Mouse (Mus musculus) embryonic stem cell, embryonic (primary cell): ENCODE results near the gene Pinlyp.

Experiments used
- CTCF ChIA-PET, 4 experiments: fragments of 300-600 bp in 2 of 4; fragments of 350-600 bp in 2 of 4; sonication (Branson Sonifier 250); formaldehyde crosslinking; loops; one replicate each; lab custom pipeline; 2022; ENCODE audit warnings: inconsistent platforms in 2 of 4; lab: Charles Lee
- POLR2A ChIA-PET, 4 experiments: fragments of 300-600 bp in 2 of 4; fragments of 350-600 bp in 2 of 4; sonication (Branson Sonifier 250); formaldehyde crosslinking; loops; one replicate each; lab custom pipeline; 2022; ENCODE audit warnings: antibody characterized with exemption in 4 of 4, inconsistent platforms in 1 of 4; lab: Charles Lee

The Pinlyp gene

GRCm38 (mm10) chr7:24546068-24546614 lies at the start of gene Pinlyp, which contains the start of gene Xrcc1:
TSS of gene Pinlyp (minus strand) at chr7:24546118.
TSS of gene Xrcc1 (plus strand) at chr7:24546289.
- POLR2A ChIA-PET, result interaction anchor here in 3 of 4 experiments (0.7 to 4.3 kb wide), 27 partner anchors 9 to 147 kb away, joined by 3 to 31 read pairs (median 4); partner anchors contain the start of genes Irgq (in 3 of the 3), AC161166.1 (in 1 of the 3), Cadm4 (in 1 of the 3) and Smg9 (in 1 of the 3)
- CTCF ChIA-PET, result interaction anchor here (0.8 to 5.7 kb wide), 17 partner anchors 12 to 116 kb away, joined by 3 to 64 read pairs (median 3); partner anchors contain the start of genes Irgq (in 2 of the 4) and Phldb3 (in 1 of the 4)

GRCm38 (mm10) chr7:24595464-24595863 lies 49.5 kb upstream of the Pinlyp start:
- POLR2A ChIA-PET, result interaction anchor here in 3 of 4 experiments (0.7 to 1.6 kb wide), 5 partner anchors 10 to 24 kb away, joined by 3 to 4 read pairs (median 4); no protein-coding TSS in a partner anchor
- CTCF ChIA-PET, result interaction anchor here in 2 of 4 experiments (1.1 to 2.3 kb wide), 2 partner anchors 31 to 40 kb away, joined by 6 to 8 read pairs; no protein-coding TSS in a partner anchor

DNA sequence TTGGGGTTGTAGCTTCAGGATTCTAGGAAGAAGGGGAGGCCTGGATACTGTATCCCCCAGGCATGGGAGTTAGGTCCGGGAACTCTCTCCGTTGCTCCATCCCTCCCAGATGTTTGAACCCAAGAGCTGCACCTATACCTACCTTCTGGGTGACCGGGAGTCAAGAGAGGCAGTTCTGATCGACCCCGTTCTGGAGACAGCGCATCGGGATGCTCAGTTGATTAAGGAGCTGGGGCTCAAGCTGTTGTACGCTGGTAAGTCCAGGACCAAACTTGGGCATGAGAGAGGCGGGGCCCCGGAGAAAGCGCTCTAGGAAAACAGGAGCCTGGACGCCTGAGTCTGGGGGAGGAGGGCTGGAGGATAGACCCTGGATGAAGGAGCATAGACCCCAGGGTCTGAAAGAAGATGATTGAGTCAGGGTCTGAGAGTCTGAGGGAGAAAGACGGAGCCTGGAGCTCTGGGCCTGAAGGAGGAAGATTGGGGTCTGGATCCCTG lies 48.4 kb upstream of the Pinlyp start:
- POLR2A ChIA-PET, result interaction anchor here (0.5 to 1.6 kb wide), 13 partner anchors 8 to 195 kb away, joined by 3 to 5 read pairs (median 4); partner anchors contain the start of genes Smg9 (in 1 of the 4) and Zfp428 (in 1 of the 4)
- CTCF ChIA-PET, result interaction anchor here (0.6 to 2.3 kb wide), 12 partner anchors 9 to 68 kb away, joined by 3 to 8 read pairs (median 4); partner anchors contain the start of gene Phldb3 (in 1 of the 4)

GRCm38 (mm10) chr7:24593621-24594308 lies 47.8 kb upstream of the Pinlyp start:
- POLR2A ChIA-PET, result interaction anchor here (0.5 to 1.6 kb wide), 11 partner anchors 8 to 194 kb away, joined by 3 to 5 read pairs (median 4); partner anchors contain the start of genes Smg9 (in 1 of the 4) and Zfp428 (in 1 of the 4)
- CTCF ChIA-PET, result interaction anchor here in 3 of 4 experiments (0.6 to 2.3 kb wide), 11 partner anchors 8 to 69 kb away, joined by 3 to 6 read pairs (median 3); partner anchors contain the start of gene Phldb3 (in 1 of the 3)

- ChIA-PET CTCF (interaction anchor here in 1 of 4 experiments (0.6 kb wide), 1 partner anchor 16 kb away, joined by 3 read pairs; no protein-coding TSS in a partner anchor), POLR2A (no interaction called here)
Measured at GRCm38 (mm10) chr7:24592781-24593180, 46.9 kb upstream of the Pinlyp start.

- POLR2A ChIA-PET, result no interaction called here
- CTCF ChIA-PET, result interaction anchor here in 3 of 4 experiments (0.5 to 1.6 kb wide), 3 partner anchors 9 to 84 kb away, joined by 3 to 5 read pairs (median 3); no protein-coding TSS in a partner anchor
Measured at GRCm38 (mm10) chr7:24592163-24592562, 46.2 kb upstream of the Pinlyp start.

DNA sequence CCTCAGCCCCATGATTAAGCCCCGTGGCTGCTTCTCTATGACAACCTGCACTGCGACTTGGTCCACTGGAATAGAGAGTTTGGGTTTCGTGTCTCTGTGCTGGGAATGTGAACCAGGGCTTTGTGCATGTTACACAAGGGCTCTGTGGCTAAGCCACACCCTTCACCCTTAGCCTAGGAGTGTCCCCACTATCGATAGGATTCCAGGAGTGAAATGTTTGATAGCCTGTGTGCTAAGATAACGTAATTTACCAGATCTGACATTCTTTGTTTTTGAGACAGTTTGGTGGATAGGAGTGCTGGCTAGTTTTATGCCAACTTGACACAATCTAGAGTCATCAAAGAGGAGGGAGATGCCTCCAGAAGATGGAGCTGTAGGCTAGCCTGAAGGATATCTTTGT lies 45.8 kb upstream of the Pinlyp start:
- ChIA-PET CTCF (interaction anchor here in 3 of 4 experiments (0.5 to 1.6 kb wide), 3 partner anchors 9 to 84 kb away, joined by 3 to 5 read pairs (median 3); no protein-coding TSS in a partner anchor), POLR2A (no interaction called here)

GRCm38 (mm10) chr7:24588336-24588735 lies 42.4 kb upstream of the Pinlyp start:
- ChIA-PET POLR2A (no interaction called here), CTCF (interaction anchor here in 2 of 4 experiments (0.5 to 3.7 kb wide), 4 partner anchors 13 to 115 kb away, joined by 5 to 21 read pairs (median 6); no protein-coding TSS in a partner anchor)

DNA sequence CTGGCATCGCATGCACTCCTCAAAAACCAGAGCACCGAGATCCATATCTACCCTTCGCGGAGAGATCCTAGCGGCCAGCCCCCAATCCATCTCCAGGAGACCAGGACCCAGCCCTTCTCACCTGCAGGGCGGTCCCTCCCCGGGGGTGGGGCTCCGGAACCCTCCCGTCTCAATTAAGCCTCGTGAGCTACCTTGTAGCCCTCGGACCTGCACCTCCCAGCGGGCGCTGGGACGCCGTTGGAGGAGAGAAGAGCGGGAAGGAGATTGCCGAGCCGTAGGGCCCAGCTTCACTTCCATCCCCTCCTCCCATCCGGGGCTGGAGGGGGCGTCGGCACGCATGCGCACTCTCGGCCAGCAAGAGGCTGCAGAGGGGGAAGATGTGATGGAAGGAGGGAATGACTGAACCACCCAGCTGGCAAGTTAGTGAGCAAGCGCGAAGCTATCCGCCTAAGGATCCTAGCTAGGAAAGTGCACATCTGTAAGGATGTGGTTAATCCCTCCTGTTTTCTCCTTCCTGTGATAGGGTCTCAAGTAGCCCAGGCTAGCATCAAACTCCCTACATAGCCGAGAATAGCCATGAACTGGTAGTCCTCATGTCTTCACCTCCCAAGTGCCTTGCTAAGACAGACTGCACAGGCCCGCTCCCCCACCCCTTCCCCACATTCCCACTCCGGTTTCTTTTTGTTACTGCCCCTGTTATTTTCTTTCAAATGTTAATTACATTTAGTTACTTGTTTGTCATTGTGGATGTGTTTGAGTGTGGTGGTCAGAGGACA lies 41.6 kb upstream of the Pinlyp start, which contains the start of the genes Ethe1 and Zfp575:
Ethe1 (plus strand) TSS at position 214 of the 776 bp plus-strand sequence.
Zfp575 (minus strand) TSS at position 312 of the 776 bp plus-strand sequence.
- CTCF ChIA-PET, result interaction anchor here in 3 of 4 experiments (0.6 to 3.7 kb wide), 10 partner anchors 12 to 384 kb away, joined by 3 to 21 read pairs (median 3); no protein-coding TSS in a partner anchor
- POLR2A ChIA-PET, result interaction anchor here in 3 of 4 experiments (0.5 to 0.7 kb wide), 4 partner anchors 11 to 188 kb away, joined by 3 to 4 read pairs (median 3); partner anchors contain the start of gene Smg9 (in 1 of the 3)

GRCm38 (mm10) chr7:24586828-24587227 lies 40.9 kb upstream of the Pinlyp start:
- ChIA-PET POLR2A (interaction anchor here in 3 of 4 experiments (0.5 to 1.2 kb wide), 4 partner anchors 12 to 187 kb away, joined by 3 to 4 read pairs (median 3); partner anchors contain the start of gene Smg9 (in 1 of the 3)), CTCF (interaction anchor here in 3 of 4 experiments (0.6 to 3.7 kb wide), 7 partner anchors 13 to 114 kb away, joined by 3 to 21 read pairs (median 5); no protein-coding TSS in a partner anchor)

GRCm38 (mm10) chr7:24585995-24586394 lies 40.1 kb upstream of the Pinlyp start:
- ChIA-PET CTCF (interaction anchor here in 3 of 4 experiments (0.6 to 3.7 kb wide), 12 partner anchors 8 to 379 kb away, joined by 3 to 21 read pairs (median 4); no protein-coding TSS in a partner anchor), POLR2A (interaction anchor here in 2 of 4 experiments (0.7 to 1.3 kb wide), 4 partner anchors 9 to 66 kb away, joined by 3 to 4 read pairs (median 4); no protein-coding TSS in a partner anchor)

DNA sequence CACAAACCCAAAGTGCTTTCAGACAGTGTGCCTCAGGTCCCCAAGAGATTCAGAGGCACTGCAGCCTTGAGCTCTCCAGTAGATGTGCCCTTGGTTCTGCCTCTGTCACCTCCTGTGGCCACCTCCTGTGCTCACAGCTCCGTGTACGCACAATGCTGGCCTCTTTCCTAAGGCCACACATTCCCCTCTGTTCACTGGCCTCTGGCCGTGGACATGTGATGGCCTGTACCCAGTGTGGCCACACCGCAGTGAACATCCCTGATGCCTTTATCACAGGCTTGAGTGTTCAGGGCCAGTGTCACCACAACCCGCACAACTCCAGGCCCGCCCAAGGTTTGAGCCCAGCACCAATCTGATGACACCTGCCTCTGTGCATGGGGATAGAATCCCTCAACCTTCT lies 39.0 kb upstream of the Pinlyp start:
- POLR2A ChIA-PET, result interaction anchor here in 1 of 4 experiments (1.1 kb wide), 1 partner anchor 14 kb away, joined by 3 read pairs; no protein-coding TSS in a partner anchor

DNA sequence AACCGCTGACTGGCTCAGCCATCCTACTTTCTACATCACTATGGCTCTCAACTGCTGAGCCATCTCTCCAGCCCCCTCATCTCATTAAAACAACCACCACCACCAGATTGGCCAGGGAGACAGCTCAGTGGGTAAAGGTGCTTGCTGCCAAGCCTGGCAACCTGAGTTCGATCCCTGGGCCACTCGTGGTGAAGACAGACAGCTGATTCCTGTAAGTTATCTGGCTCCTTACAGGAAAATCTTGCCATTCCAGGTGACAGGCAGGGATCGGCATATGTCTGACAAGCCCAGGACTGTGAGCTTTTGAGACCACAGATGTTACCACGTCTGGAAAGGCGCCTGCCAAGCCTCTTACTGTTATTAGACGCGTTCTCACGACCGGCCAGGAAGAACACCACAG lies 31.9 kb upstream of the Pinlyp start:
- POLR2A ChIA-PET, result interaction anchor here in 1 of 4 experiments (0.6 kb wide), 1 partner anchor 15 kb away, joined by 3 read pairs; no protein-coding TSS in a partner anchor

More for the DNA sequence above, 39.0 kb upstream of the Pinlyp start:
- CTCF ChIA-PET, result interaction anchor here in 3 of 4 experiments (0.6 to 3.7 kb wide), 6 partner anchors 9 to 78 kb away, joined by 4 to 21 read pairs (median 4); no protein-coding TSS in a partner anchor

GRCm38 (mm10) chr7:24574224-24574796 lies 28.4 kb upstream of the Pinlyp start:
- CTCF ChIA-PET, result interaction anchor here in 3 of 4 experiments (0.6 to 1.8 kb wide), 4 partner anchors 10 to 41 kb away, joined by 4 read pairs; no protein-coding TSS in a partner anchor

More for the DNA sequence above, 31.9 kb upstream of the Pinlyp start:
- CTCF ChIA-PET, result no interaction called here

GRCm38 (mm10) chr7:24572455-24572854 lies 26.5 kb upstream of the Pinlyp start:
- ChIA-PET POLR2A (interaction anchor here in 3 of 4 experiments (0.6 to 3.3 kb wide), 9 partner anchors 8 to 91 kb away, joined by 3 to 10 read pairs (median 4); partner anchors contain the start of genes Cadm4 (in 1 of the 3) and Xrcc1 (in 1 of the 3)), CTCF (interaction anchor here in 3 of 4 experiments (0.6 to 2.8 kb wide), 17 partner anchors 8 to 130 kb away, joined by 3 to 13 read pairs (median 4); partner anchors contain the start of gene Xrcc1 (in 1 of the 3))

More at GRCm38 (mm10) chr7:24574224-24574796, 28.4 kb upstream of the Pinlyp start:
- POLR2A ChIA-PET, result interaction anchor here in 3 of 4 experiments (0.7 to 1.9 kb wide), 4 partner anchors 10 to 279 kb away, joined by 4 to 9 read pairs (median 6); no protein-coding TSS in a partner anchor
